Mouse (Mus musculus) heart, adult 2 months (tissue): Measurements from ENCODE around the gene Unc45a. TPM values are rescaled to one million over a fixed set of nuclear protein-coding genes. Genes with fewer than 3 reads are reported as not detected.

Source experiments
- DNase-seq, 2 experiments: peaks; one replicate each; pipeline ENCODE4 v3.0.0; 2021
- H3K27ac ChIP-seq: fragments of 200-600 bp; 2 replicates; pipeline ENCODE4 v1.8.1; 2022
- H3K27me3 ChIP-seq: fragments of 200-500 bp; 2 replicates; pipeline ENCODE4 v1.6.1; 2012; ENCODE audit warnings: mild to moderate bottlenecking, low read length, inconsistent platforms, mixed read lengths; ENCODE audit not compliant: control insufficient read depth, insufficient read depth
- H3K36me3 ChIP-seq: fragments of 200-500 bp; 2 replicates; pipeline ENCODE4 v1.6.1; 2012; ENCODE audit warnings: low read length, inconsistent platforms; ENCODE audit not compliant: control insufficient read depth, insufficient read depth
- H3K4me1 ChIP-seq: fragments of 200-500 bp; 2 replicates; pipeline ENCODE4 v1.6.1; 2011; ENCODE audit warnings: low read length; ENCODE audit not compliant: control insufficient read depth, insufficient read depth
- H3K4me3 ChIP-seq: fragments of 200-600 bp; 2 replicates; pipeline ENCODE4 v1.8.1; 2022
- H3K79me2 ChIP-seq: fragments of 200-500 bp; replicated peaks from 2 replicates; pipeline ENCODE4 v1.6.1; 2012; ENCODE audit warnings: mild to moderate bottlenecking, inconsistent platforms, low read length, moderate library complexity, mixed read lengths; ENCODE audit not compliant: control insufficient read depth, insufficient read depth
- H3K9ac ChIP-seq: fragments of 200-500 bp; 2 replicates; pipeline ENCODE4 v1.6.1; 2012; ENCODE audit warnings: low read depth, mild to moderate bottlenecking, control low read depth, inconsistent platforms, low read length, mixed read lengths
- CTCF ChIP-seq: fragments of 200-600 bp; IDR thresholded peaks from 2 replicates; pipeline ENCODE4 v1.8.1; 2022; ENCODE audit warnings: antibody characterized with exemption, mild to moderate bottlenecking, moderate library complexity
- EP300 ChIP-seq: fragments of 200-500 bp; IDR thresholded peaks from 2 replicates; pipeline ENCODE4 v1.6.1; 2011; ENCODE audit warnings: low read depth, low read length, control low read depth; ENCODE audit not compliant: insufficient read depth
- POLR2A ChIP-seq: fragments of 200-500 bp; IDR thresholded peaks from 2 replicates; pipeline ENCODE4 v1.6.1; 2011; ENCODE audit warnings: mild to moderate bottlenecking, low read depth, low read length, control low read depth; ENCODE audit not compliant: insufficient read depth
- WGBS: fragments of 180-500 bp; shearing (Covaris S2); methylation state at CpG from one replicate; pipeline ENCODE4 v1.1.7; 2018; 5-methylcytosine and 5-hydroxymethylcytosine counted together
- intact Hi-C: fragments of 180-260 bp; cut with DNase I; formaldehyde crosslinking; loops from one replicate; pipeline ENCODE4 v1.15.1; 2025
- polyA plus RNA-seq: library from polyadenylated mRNA; depleted of rRNA; stranded (reverse); fragments of >200 nt; gene quantifications from 2 replicates; pipeline ENCODE4 v1.2.3, GENCODE M21; 2012
- total RNA-seq, 2 experiments: library from RNA; stranded (reverse); gene quantifications; 2 replicates each; pipeline ENCODE4 v1.2.3; 2021

Gene Unc45a
- total and polyA plus RNA-seq, 3 experiments = 15.8 to 24.0 (median 16.8) TPM

GRCm38 (mm10) chr7:80347670-80348586 lies 7.1 kb upstream of the Unc45a start:
- H3K27me3 ChIP-seq = no peaks in the 10 kb centered on the region
- no peaks in the 10 kb centered on the region for H3K79me2 ChIP-seq
- H3K4me3 ChIP-seq = no peak overlapping the region
- H3K9ac ChIP-seq = no peak overlapping the region
- H3K36me3 ChIP-seq = no peaks in the 10 kb centered on the region
- peaks cover 3% of the 10 kb centered on the region for H3K4me1 ChIP-seq
- no peak for TF ChIP-seq CTCF
- TF ChIP-seq EP300 = no peak
- no peak for TF ChIP-seq POLR2A
- WGBS = 67% methylated on average over 13 of the region's 13 CpGs
- no peak overlapping the region for H3K27ac ChIP-seq
- DNase-seq = no peak
- intact Hi-C loops = no loop called here

- intact Hi-C loops = no loop called here
- no peaks in the 10 kb centered on the region for H3K27me3 ChIP-seq
- TF ChIP-seq CTCF = no peak
- 0 out of 2 replicates have a peak, but pooled peaks have one; percentile 23 for TF ChIP-seq POLR2A
- no peak for TF ChIP-seq EP300
- H3K4me3 ChIP-seq = no peak overlapping the region
- no peak overlapping the region for H3K9ac ChIP-seq
- H3K36me3 ChIP-seq = no peaks in the 10 kb centered on the region
- DNase-seq = no peak
- 71% methylated on average over 5 of the region's 5 CpGs for WGBS
- H3K27ac ChIP-seq = no peak overlapping the region
- peaks cover 3% of the 10 kb centered on the region for H3K4me1 ChIP-seq
- H3K79me2 ChIP-seq = no peaks in the 10 kb centered on the region
These were observed 6.0 kb upstream of the Unc45a start for GRCm38 (mm10) chr7:80346830-80347229.

GRCm38 (mm10) chr7:80346173-80346572 lies 5.4 kb upstream of the Unc45a start:
- TF ChIP-seq EP300 = no peak
- TF ChIP-seq POLR2A = no peak
- no peak for TF ChIP-seq CTCF
- no peak overlapping the region for H3K27ac ChIP-seq
- intact Hi-C loops = no loop called here
- peaks cover 3% of the 10 kb centered on the region for H3K4me1 ChIP-seq
- DNase-seq = no peak
- H3K27me3 ChIP-seq = no peaks in the 10 kb centered on the region
- H3K9ac ChIP-seq = no peak overlapping the region
- no peaks in the 10 kb centered on the region for H3K36me3 ChIP-seq
- WGBS = 75% methylated on average over 9 of the region's 9 CpGs
- H3K79me2 ChIP-seq = no peaks in the 10 kb centered on the region
- H3K4me3 ChIP-seq = no peak overlapping the region

GRCm38 (mm10) chr7:80343270-80344018 lies 2.6 kb upstream of the Unc45a start:
- H3K27me3 ChIP-seq = no peaks in the 10 kb centered on the region
- no peak for DNase-seq
- 0 out of 2 replicates have a peak, but pooled peaks have one; percentile 1 for TF ChIP-seq CTCF
- TF ChIP-seq EP300 = no peak
- TF ChIP-seq POLR2A = no peak
- peaks cover 11% of the 10 kb centered on the region for H3K4me1 ChIP-seq
- H3K27ac ChIP-seq = peak overlapping the region; percentile 94
- H3K36me3 ChIP-seq = no peaks in the 10 kb centered on the region
- no peaks in the 10 kb centered on the region for H3K79me2 ChIP-seq
- peak overlapping the region; percentile 96 for H3K4me3 ChIP-seq
- WGBS = 26% methylated on average over 19 of the region's 19 CpGs
- intact Hi-C loops = no loop called here
- peak overlapping the region; percentile 78 for H3K9ac ChIP-seq

- Histone ChIP-seq H3K36me3 (no peaks in the 10 kb centered on the region), H3K4me1 (peaks cover 11% of the 10 kb centered on the region), H3K9ac (peak within 1 kb of the TSS; percentile 78), H3K79me2 (no peaks in the 10 kb centered on the region), H3K4me3 (peak within 1 kb of the TSS; percentile 96), H3K27ac (peak within 1 kb of the TSS; percentile 94), H3K27me3 (no peaks in the 10 kb centered on the region)
- TF ChIP-seq EP300 (peak; percentile 56; the same call in 1 of the 2 replicates), POLR2A (peak; percentile 92), CTCF (peak; percentile 95)
- DNase-seq = peak; percentile 92 to 95
- WGBS = 2% methylated on average over 25 of the region's 25 CpGs
- intact Hi-C loops = no loop called here
These were observed 2.1 kb upstream of the Unc45a start, which contains the start of gene Hddc3 for GRCm38 (mm10) chr7:80342858-80343257. Gene Hddc3, plus strand, starts transcription at chr7:80343104.
